Mouse (Mus musculus) frontal cortex, postnatal 14 days (tissue): ENCODE measurements around the gene Hoxd12.
A peak's percentile ranks its signal among the peaks of the same experiment; 100 is the strongest.

Experiments
- DNase-seq, 2 experiments: peaks; one replicate each; pipeline ENCODE4 v3.0.0; 2022; ENCODE audit warnings: low spot score in 2 of 2

Gene Hoxd12

GRCm38 (mm10) chr2:74695813-74696430 lies 21.1 kb downstream of the Hoxd12 start:
- DNase-seq, result no peak

GRCm38 (mm10) chr2:74696442-74697335 lies 21.9 kb downstream of the Hoxd12 start:
- no peak for DNase-seq

- DNase-seq, result no peak
Measured at GRCm38 (mm10) chr2:74697567-74698121, 22.8 kb downstream of the Hoxd12 start, which contains the start of gene Hoxd9. Hoxd9 (plus strand) TSS chr2:74697727.

- DNase-seq, result no peak
Measured at GRCm38 (mm10) chr2:74698201-74699052, 23.6 kb downstream of the Hoxd12 start.

GRCm38 (mm10) chr2:74699053-74699430 lies 24.2 kb downstream of the Hoxd12 start:
- DNase-seq, result no peak

GRCm38 (mm10) chr2:74699664-74700545 lies 25.1 kb downstream of the Hoxd12 start:
- no peak for DNase-seq

- DNase-seq, result no peak
Measured at GRCm38 (mm10) chr2:74700546-74701112, 25.8 kb downstream of the Hoxd12 start.

- DNase-seq, result peak; percentile 39 to 80
Measured at GRCm38 (mm10) chr2:74701949-74702819, 27.4 kb downstream of the Hoxd12 start.

- no peak for DNase-seq
Measured at GRCm38 (mm10) chr2:74702820-74703219, 28.0 kb downstream of the Hoxd12 start.

GRCm38 (mm10) chr2:74703317-74703716 lies 28.5 kb downstream of the Hoxd12 start:
- DNase-seq, result no peak

- no peak for DNase-seq
Measured at GRCm38 (mm10) chr2:74703720-74704392, 29.0 kb downstream of the Hoxd12 start.

- no peak for DNase-seq
Measured at GRCm38 (mm10) chr2:74704393-74704998, 29.7 kb downstream of the Hoxd12 start, which contains the start of gene Hoxd8. Hoxd8 (plus strand) TSS chr2:74704615.

- no peak for DNase-seq
Measured at GRCm38 (mm10) chr2:74704999-74705466, 30.2 kb downstream of the Hoxd12 start.

- no peak for DNase-seq
Measured at GRCm38 (mm10) chr2:74705467-74706089, 30.8 kb downstream of the Hoxd12 start.

GRCm38 (mm10) chr2:74706393-74706960 lies 31.7 kb downstream of the Hoxd12 start:
- no peak for DNase-seq

GRCm38 (mm10) chr2:74707599-74707998 lies 32.8 kb downstream of the Hoxd12 start:
- no peak for DNase-seq

- DNase-seq, result no peak
Measured at GRCm38 (mm10) chr2:74708676-74709075, 33.9 kb downstream of the Hoxd12 start.
